Mouse (Mus musculus): ENCODE results near the gene Smim6. TPM values are rescaled to one million over a fixed set of nuclear protein-coding genes. Genes with fewer than 3 reads are reported as not detected.
A peak's percentile ranks its signal among the peaks of the same experiment; 100 is the strongest.

Smim6 gene
- polyA plus RNA-seq, 1 experiment from 2014 or later, result 3.7 TPM

DNA sequence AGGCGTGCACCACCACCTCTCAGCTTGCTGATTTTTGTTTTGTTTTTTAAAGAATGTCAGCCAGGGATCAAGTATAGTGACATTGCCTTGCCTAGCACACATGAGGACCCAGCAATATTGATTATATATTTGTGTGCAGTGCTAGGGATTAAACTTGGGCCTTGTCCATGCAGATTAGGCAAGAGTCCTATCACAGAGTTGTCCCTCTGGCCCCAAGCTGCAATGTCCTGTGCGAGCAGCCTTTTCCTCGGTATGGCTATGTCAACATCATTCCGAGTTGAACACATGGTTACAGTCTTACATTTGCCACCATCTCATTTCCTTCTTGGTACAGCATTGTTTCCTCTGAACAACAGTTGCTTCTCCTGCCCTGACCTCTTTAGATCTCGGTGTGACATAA lies 7.3 kb downstream of the Smim6 start:
- no peak overlapping the region for H3K4me2 ChIP-seq (ENCODE audit: low read depth, low read length)
- H3K27me3 ChIP-seq (ENCODE audit: control insufficient read depth, insufficient read depth, low read length), result no peaks in the 10 kb centered on the region
- no peak overlapping the region for H3K9ac ChIP-seq (ENCODE audit: low read length)
- no peaks in the 10 kb centered on the region for H3K9me3 ChIP-seq (replicated peaks; ENCODE audit: control insufficient read depth, low read length)
- peaks cover 11% of the 10 kb centered on the region; the same call in 1 of the 2 replicates for H3K36me3 ChIP-seq (ENCODE audit: control insufficient read depth, insufficient read depth)
- H3K27ac ChIP-seq (ENCODE audit: low read length), result no peak overlapping the region
- ATAC-seq (replicated peaks; ENCODE audit: extremely low read depth, insufficient read depth, low FRiP score), result no peak
- no peaks in the 10 kb centered on the region for H3K4me1 ChIP-seq (ENCODE audit: control insufficient read depth, insufficient read depth, low read length)
- 84% methylated on average over 5 of the region's 5 CpGs for WGBS
- no peak overlapping the region for H3K4me3 ChIP-seq (ENCODE audit: low read length)

DNA sequence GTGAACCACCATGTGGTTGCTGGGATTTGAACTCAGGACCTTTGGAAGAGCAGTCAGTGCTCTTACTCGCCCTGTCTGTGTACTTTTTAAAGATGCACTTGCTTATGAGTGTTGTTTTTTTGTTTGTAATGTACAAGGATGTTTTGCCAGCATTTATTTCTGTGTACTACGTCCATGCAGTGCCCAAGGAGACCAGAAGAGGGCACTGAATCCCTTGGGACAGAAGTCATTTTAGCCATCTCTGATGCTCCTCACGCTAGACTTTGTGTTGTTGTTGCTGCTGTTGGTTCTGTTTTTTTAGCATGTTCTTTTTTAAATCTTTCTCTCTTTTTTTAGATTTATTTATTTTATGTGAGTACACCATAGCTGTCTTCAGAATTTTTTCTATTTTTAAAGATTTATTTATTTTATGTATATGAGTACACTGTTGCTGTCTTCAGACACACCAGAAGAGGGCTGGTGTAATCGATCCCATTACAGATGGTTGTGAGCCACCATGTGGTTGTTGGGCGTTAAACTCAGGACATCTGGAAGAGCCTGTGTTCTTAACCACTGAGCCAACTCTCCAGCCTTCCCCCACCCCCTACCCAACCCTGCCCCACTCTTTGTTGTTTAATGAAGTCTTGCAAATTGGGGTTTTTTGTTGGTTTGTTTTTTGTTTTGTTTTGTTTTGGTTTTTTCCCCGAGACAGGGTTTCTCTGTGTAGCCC lies 8.4 kb downstream of the Smim6 start:
- WGBS, result 48% methylated on average over 6 of the region's 6 CpGs
- Histone ChIP-seq H3K27ac (ENCODE audit: low read length) (no peak overlapping the region), H3K36me3 (ENCODE audit: control insufficient read depth, insufficient read depth) (peaks cover 11% of the 10 kb centered on the region; the same call in 1 of the 2 replicates)

DNA sequence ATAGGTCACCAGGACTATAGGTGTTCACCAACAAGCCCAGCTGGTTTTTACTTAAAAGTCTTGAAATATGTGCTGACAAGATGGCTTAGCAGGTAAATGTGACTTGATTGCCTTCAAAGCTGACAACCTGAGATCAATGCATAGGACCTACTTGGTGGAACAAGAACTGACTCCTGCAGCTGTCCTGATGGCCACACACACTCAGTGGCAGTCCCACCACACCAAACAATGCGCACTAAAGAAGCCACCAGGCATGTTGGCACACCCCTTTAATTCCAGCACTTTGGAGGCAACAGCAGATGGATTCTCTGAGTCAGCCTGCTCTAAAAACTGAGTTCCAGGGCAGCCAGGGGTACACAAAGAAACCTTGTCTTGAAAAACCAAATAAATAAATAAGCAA lies 10.2 kb downstream of the Smim6 start:
- H3K27me3 ChIP-seq (ENCODE audit: control insufficient read depth, insufficient read depth, low read length), result no peaks in the 10 kb centered on the region
- H3K36me3 ChIP-seq (ENCODE audit: control insufficient read depth, insufficient read depth), result peaks cover 4% of the 10 kb centered on the region; the same call in 1 of the 2 replicates
- no peaks in the 10 kb centered on the region for H3K4me1 ChIP-seq (ENCODE audit: control insufficient read depth, insufficient read depth, low read length)
- ATAC-seq (replicated peaks; ENCODE audit: extremely low read depth, insufficient read depth, low FRiP score), result no peak
- no peak overlapping the region for H3K27ac ChIP-seq (ENCODE audit: low read length)
- H3K4me3 ChIP-seq (ENCODE audit: low read length), result no peak overlapping the region
- WGBS, result 100% methylated on average over 1 of the region's 1 CpGs
- no peak overlapping the region for H3K4me2 ChIP-seq (ENCODE audit: low read depth, low read length)
- H3K9ac ChIP-seq (ENCODE audit: low read length), result no peak overlapping the region
- H3K9me3 ChIP-seq (replicated peaks; ENCODE audit: control insufficient read depth, low read length), result no peaks in the 10 kb centered on the region

More for the DNA sequence above, 8.4 kb downstream of the Smim6 start:
- Histone ChIP-seq H3K4me1 (ENCODE audit: control insufficient read depth, insufficient read depth, low read length) (no peaks in the 10 kb centered on the region), H3K4me2 (ENCODE audit: low read depth, low read length) (no peak overlapping the region), H3K27me3 (ENCODE audit: control insufficient read depth, insufficient read depth, low read length) (no peaks in the 10 kb centered on the region), H3K9ac (ENCODE audit: low read length) (no peak overlapping the region), H3K4me3 (ENCODE audit: low read length) (no peak overlapping the region), H3K9me3 (replicated peaks; ENCODE audit: control insufficient read depth, low read length) (no peaks in the 10 kb centered on the region)
- no peak for ATAC-seq (replicated peaks; ENCODE audit: extremely low read depth, insufficient read depth, low FRiP score)

DNA sequence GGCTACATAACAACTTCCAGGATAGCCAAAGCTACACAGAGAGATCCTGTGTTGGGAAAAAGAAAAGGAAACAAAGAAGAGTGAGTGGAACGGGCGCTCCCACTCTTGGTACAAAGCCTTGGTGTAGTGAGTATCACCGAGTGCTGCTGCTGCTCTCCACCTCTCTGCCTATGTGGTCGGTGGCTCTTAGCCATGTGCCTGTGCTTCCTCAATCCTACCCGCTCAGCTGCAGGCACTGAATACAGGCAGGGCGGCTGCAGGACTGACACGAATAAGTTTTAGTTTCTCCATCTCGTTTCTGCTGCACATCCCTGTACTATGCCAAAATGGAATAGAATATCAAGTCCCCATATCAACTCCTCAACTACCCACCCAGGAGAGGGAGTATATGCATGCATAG lies 17.2 kb downstream of the Smim6 start:
- no peak for ATAC-seq (replicated peaks; ENCODE audit: extremely low read depth, insufficient read depth, low FRiP score)
- no peak overlapping the region for H3K4me3 ChIP-seq (ENCODE audit: low read length)
- WGBS, result 86% methylated on average over 8 of the region's 8 CpGs
- H3K36me3 ChIP-seq (ENCODE audit: control insufficient read depth, insufficient read depth), result peaks cover 5% of the 10 kb centered on the region; the same call in 1 of the 2 replicates
- no peak overlapping the region for H3K9ac ChIP-seq (ENCODE audit: low read length)
- H3K4me1 ChIP-seq (ENCODE audit: control insufficient read depth, insufficient read depth, low read length), result peaks cover 12% of the 10 kb centered on the region
- H3K9me3 ChIP-seq (replicated peaks; ENCODE audit: control insufficient read depth, low read length), result no peaks in the 10 kb centered on the region
- H3K4me2 ChIP-seq (ENCODE audit: low read depth, low read length), result no peak overlapping the region
- H3K27me3 ChIP-seq (ENCODE audit: control insufficient read depth, insufficient read depth, low read length), result no peaks in the 10 kb centered on the region
- H3K27ac ChIP-seq (ENCODE audit: low read length), result no peak overlapping the region

DNA sequence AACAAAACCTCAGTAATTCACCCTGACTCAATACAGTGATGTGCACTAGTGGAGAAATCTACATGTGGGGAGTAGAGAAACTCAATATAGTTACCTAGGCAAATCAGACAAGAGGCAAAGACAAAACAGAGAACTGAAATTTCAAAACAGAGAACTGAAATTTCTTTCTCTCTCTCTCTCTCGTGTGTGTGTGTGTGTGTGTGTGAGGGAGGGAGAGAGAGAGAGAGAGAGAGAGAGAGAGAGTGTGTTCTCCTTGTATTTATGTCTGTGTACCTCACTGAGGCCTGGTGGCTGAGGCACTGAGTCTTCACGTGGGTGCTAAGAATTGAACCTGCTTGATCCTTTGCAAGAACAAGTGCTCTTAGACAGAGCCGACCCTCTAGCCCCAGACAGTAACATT lies 18.0 kb downstream of the Smim6 start:
- Histone ChIP-seq H3K27ac (ENCODE audit: low read length) (no peak overlapping the region), H3K4me3 (ENCODE audit: low read length) (no peak overlapping the region), H3K4me1 (ENCODE audit: control insufficient read depth, insufficient read depth, low read length) (peaks cover 20% of the 10 kb centered on the region), H3K9ac (ENCODE audit: low read length) (no peak overlapping the region), H3K9me3 (replicated peaks; ENCODE audit: control insufficient read depth, low read length) (no peaks in the 10 kb centered on the region), H3K4me2 (ENCODE audit: low read depth, low read length) (no peak overlapping the region), H3K27me3 (ENCODE audit: control insufficient read depth, insufficient read depth, low read length) (no peaks in the 10 kb centered on the region), H3K36me3 (ENCODE audit: control insufficient read depth, insufficient read depth) (peaks cover 5% of the 10 kb centered on the region; the same call in 1 of the 2 replicates)
- WGBS, result 67% methylated on average over 3 of the region's 3 CpGs
- no peak for ATAC-seq (replicated peaks; ENCODE audit: extremely low read depth, insufficient read depth, low FRiP score)

DNA sequence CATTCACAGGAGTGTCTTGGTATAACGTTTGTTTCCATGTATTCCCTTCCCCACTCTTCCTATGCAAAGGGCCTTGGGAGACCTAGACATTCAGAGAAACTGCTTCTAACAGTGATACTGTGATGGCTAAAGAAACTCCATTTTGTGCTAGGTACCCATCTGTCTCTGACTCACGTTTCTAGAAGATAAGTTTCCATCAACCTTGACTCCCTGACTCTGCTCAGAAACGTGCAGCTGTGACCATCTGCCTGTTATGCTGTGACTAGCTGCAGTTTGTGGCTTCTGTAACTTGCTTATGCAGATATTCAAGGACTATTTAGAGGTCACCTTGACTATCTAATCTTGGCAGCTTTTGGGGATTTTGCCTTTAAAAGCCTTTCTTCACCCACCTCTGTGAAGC lies 19.4 kb downstream of the Smim6 start:
- Histone ChIP-seq H3K4me3 (ENCODE audit: low read length) (no peak overlapping the region), H3K27ac (ENCODE audit: low read length) (no peak overlapping the region), H3K9me3 (replicated peaks; ENCODE audit: control insufficient read depth, low read length) (no peaks in the 10 kb centered on the region), H3K27me3 (ENCODE audit: control insufficient read depth, insufficient read depth, low read length) (no peaks in the 10 kb centered on the region), H3K36me3 (ENCODE audit: control insufficient read depth, insufficient read depth) (peaks cover 10% of the 10 kb centered on the region; the same call in 1 of the 2 replicates), H3K9ac (ENCODE audit: low read length) (no peak overlapping the region), H3K4me1 (ENCODE audit: control insufficient read depth, insufficient read depth, low read length) (peaks cover 20% of the 10 kb centered on the region), H3K4me2 (ENCODE audit: low read depth, low read length) (no peak overlapping the region)
- ATAC-seq (replicated peaks; ENCODE audit: extremely low read depth, insufficient read depth, low FRiP score), result no peak
- WGBS, result 62% methylated on average over 3 of the region's 3 CpGs

DNA sequence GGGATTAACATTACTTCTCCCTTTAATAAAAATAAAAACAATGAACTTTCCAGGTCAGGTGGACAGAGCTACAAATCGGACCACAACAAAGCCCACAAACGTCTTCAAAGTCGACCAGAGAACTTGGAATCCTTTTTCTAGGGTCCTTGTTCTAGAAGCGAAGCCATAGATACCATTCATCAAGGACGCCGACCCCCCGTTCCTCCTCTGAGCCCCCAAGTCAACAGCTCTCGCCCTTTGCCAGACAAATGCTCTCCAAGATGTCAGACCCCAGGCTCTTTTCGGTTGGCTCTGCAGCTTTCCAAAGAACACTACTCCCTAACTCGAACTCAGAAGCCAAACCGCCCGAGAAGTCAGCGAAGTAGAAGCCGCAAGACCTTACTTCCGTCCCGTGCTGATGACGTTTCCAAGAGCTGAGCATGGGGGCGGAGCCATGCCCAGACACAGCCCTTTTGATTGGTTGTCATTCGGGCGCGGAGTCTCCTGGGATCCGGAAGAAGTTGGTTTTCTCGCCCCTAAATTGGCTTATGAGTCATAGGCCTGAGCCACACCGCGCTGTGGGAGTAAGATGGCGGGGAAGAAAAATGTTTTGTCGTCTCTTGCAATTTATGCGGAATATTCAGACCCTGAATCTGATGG lies 21.4 kb downstream of the Smim6 start, which contains the start of the genes Sap30bp and Recql5:
Gene Sap30bp (plus strand): TSS at position 175 of the 639 bp plus-strand sequence.
Gene Recql5 (minus strand): TSS at position 370 of the 639 bp plus-strand sequence.
- Histone ChIP-seq H3K4me2 (ENCODE audit: low read depth, low read length) (peak within 1 kb of the TSS; percentile 88), H3K36me3 (ENCODE audit: control insufficient read depth, insufficient read depth) (peaks cover 16% of the 10 kb centered on the region), H3K4me3 (ENCODE audit: low read length) (peak within 1 kb of the TSS; percentile 99), H3K9ac (ENCODE audit: low read length) (peak within 1 kb of the TSS; percentile 89), H3K9me3 (replicated peaks; ENCODE audit: control insufficient read depth, low read length) (no peaks in the 10 kb centered on the region), H3K27me3 (ENCODE audit: control insufficient read depth, insufficient read depth, low read length) (no peaks in the 10 kb centered on the region), H3K4me1 (ENCODE audit: control insufficient read depth, insufficient read depth, low read length) (peaks cover 20% of the 10 kb centered on the region), H3K27ac (ENCODE audit: low read length) (peak within 1 kb of the TSS; percentile 48; the same call in 1 of the 2 replicates)
- under 1% methylated on average over 28 of the region's 28 CpGs for WGBS
- ATAC-seq (replicated peaks; ENCODE audit: extremely low read depth, insufficient read depth, low FRiP score), result peak; percentile 99

DNA sequence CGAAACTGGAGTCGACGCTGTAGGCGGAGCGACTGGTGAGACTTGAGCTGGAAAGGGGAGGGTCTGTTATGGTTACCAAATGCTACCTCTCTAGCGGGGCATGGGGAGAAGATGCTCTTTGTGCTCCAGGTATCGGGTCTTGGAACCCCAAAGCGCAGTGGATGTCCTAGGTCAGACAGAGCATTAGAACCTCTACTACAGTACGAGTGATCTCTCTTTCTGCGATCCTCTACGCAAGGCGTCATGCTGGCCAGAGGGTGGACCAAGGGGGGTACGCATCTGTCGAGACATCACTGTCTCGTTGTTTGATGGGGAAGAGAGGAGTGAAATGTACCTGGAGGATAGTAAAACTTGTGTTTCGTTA lies 21.9 kb downstream of the Smim6 start:
- Histone ChIP-seq H3K27me3 (ENCODE audit: control insufficient read depth, insufficient read depth, low read length) (no peaks in the 10 kb centered on the region), H3K4me2 (ENCODE audit: low read depth, low read length) (peak overlapping the region; percentile 88), H3K27ac (ENCODE audit: low read length) (peak overlapping the region; percentile 48; the same call in 1 of the 2 replicates), H3K4me1 (ENCODE audit: control insufficient read depth, insufficient read depth, low read length) (peaks cover 20% of the 10 kb centered on the region), H3K4me3 (ENCODE audit: low read length) (peak overlapping the region; percentile 99), H3K36me3 (ENCODE audit: control insufficient read depth, insufficient read depth) (peaks cover 20% of the 10 kb centered on the region), H3K9ac (ENCODE audit: low read length) (peak overlapping the region; percentile 89), H3K9me3 (replicated peaks; ENCODE audit: control insufficient read depth, low read length) (no peaks in the 10 kb centered on the region)
- under 1% methylated on average over 16 of the region's 16 CpGs for WGBS
- ATAC-seq (replicated peaks; ENCODE audit: extremely low read depth, insufficient read depth, low FRiP score), result peak; percentile 14; the same call in 1 of the 2 replicates

DNA sequence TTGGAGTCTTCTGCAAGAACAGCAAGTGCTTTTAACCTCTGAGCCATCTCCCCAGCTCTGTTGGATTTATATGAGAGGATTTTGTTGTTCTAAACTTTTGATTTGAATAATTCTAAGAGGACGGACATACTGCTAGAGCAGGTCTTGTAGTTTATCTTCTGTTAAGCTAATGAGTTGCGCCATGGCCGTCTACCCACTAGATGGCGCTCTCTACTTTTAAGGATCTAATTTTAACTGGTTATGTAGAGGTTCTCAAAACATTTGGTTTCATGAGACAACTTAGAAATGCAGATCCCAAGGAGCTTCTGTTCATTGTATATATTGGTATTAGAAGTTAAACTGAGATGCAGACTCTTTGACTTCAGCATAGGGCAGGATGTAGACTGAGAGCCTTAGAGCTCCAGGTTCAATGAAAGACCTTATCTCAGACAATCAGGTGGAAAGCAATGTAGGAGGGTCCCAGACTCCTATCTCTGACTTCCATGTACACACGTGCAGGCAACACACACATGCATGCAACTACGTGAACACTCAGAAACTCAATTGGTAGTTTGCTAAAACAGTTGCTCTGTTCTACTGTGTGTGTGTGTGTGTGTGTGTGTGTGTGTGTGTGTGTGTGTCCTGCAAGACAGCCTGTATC lies 28.0 kb downstream of the Smim6 start:
- Histone ChIP-seq H3K4me1 (ENCODE audit: control insufficient read depth, insufficient read depth, low read length) (peaks cover under 1% of the 10 kb centered on the region), H3K9me3 (replicated peaks; ENCODE audit: control insufficient read depth, low read length) (no peaks in the 10 kb centered on the region), H3K36me3 (ENCODE audit: control insufficient read depth, insufficient read depth) (peaks cover 34% of the 10 kb centered on the region), H3K4me2 (ENCODE audit: low read depth, low read length) (no peak overlapping the region), H3K9ac (ENCODE audit: low read length) (no peak overlapping the region), H3K4me3 (ENCODE audit: low read length) (no peak overlapping the region), H3K27ac (ENCODE audit: low read length) (no peak overlapping the region), H3K27me3 (ENCODE audit: control insufficient read depth, insufficient read depth, low read length) (no peaks in the 10 kb centered on the region)
- 35% methylated on average over 6 of the region's 6 CpGs for WGBS
- no peak for ATAC-seq (replicated peaks; ENCODE audit: extremely low read depth, insufficient read depth, low FRiP score)
